ENCODE assay signal across 8 mouse cellular contexts in the genomic region with DNA sequence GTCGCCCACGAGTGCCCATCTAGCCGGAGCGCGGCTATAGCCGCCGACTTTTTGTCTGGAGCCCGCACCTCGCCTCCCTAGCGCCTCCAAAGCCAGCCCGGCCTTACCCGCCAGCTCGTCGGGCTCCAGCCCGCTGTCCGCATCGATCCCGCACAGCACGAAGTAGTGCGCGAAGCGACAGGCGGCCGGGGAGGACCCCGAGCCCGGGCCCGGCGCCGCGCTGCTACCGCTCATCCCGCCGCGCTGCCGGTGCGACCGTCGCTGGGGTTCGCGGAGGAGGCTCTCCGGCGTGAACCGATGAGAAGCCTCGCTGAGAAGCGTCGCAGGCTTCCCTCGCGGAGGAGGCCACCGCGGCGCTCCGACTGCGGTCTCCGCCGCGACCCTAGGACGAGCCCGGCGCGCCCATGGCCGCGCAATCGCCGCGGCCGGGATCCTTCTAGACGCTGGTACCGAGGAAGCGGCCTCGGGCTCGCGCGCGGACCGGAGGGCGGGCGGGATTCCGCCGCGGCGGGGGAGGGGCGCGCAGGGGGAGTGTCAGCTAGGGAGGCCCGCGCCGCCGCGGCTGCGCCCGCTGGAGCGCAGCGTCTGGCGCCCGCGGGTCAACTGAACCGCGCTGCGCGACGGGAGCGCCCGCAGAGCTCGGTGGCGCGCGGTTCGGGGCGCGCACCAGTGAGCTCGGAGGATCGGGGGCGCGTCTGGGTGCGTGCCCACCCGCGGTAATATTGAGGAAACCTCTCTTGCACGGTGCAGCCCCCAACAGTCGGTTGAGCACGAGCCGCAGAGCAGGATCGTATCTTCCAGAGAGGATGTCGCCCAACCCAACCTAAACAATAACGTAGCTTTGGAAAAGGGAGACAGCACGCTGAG. TPM values are rescaled to one million over a fixed set of nuclear protein-coding genes. Genes with fewer than 3 reads are reported as not detected.
DNase-seq lines count a peak whose midpoint lies in the region; TF ChIP-seq lines count a peak whose summit lies in the region.

Dennd5b (minus strand) TSS at position 605 of the 867 bp plus-strand sequence.

- intact Hi-C loops in left cerebral cortex, postnatal 4 days (cut with DNase I) = loop anchor here (5.0 kb wide), 1 partner anchor 39 kb away; no protein-coding TSS in a partner anchor

- peak; percentile 75 for TF ChIP-seq POLR2A in small intestine, adult 2 months (IDR thresholded peaks at IDR 0.05; ENCODE audit: low read depth, low read length)

- DNase-seq in adrenal gland, adult 8-10 months = peak; percentile 67
- peak; percentile 63 for DNase-seq in embryo, embryonic 11.5 days (ENCODE audit: low read depth, low spot score)
- DNase-seq in heart, adult 11 months = peak; percentile 99
- peak; percentile 81 for DNase-seq in kidney, adult 11 months
- DNase-seq in left cerebral cortex, postnatal 4 days = peak; percentile 85
- peak; percentile 83 for DNase-seq in midbrain, embryonic 10.5 days (ENCODE audit: low spot score)
- no peak for DNase-seq in T-cell, adult 2 months (ENCODE audit: low spot score)

- H3K27ac ChIP-seq in midbrain, embryonic 10.5 days (replicated peaks) = peak within 1 kb of the TSS; percentile 97
- H3K27ac ChIP-seq in small intestine, adult 2 months (ENCODE audit: insufficient read depth, low read depth, low read length) = peak within 1 kb of the TSS; percentile 88

- peak within 1 kb of the TSS; percentile 91 for H3K4me3 ChIP-seq in midbrain, embryonic 10.5 days
- peak within 1 kb of the TSS; percentile 95 for H3K4me3 ChIP-seq in small intestine, adult 2 months (ENCODE audit: low read depth, low read length)

- H3K36me3 ChIP-seq in midbrain, embryonic 10.5 days = 0 out of 2 replicates have a peak, but pooled peaks cover 4% of the 10 kb centered on the region
- H3K36me3 ChIP-seq in small intestine, adult 2 months (ENCODE audit: control insufficient read depth, insufficient read depth, low read length) = no peaks in the 10 kb centered on the region

- peaks cover 18% of the 10 kb centered on the region for H3K4me1 ChIP-seq in midbrain, embryonic 10.5 days
- peaks cover 3% of the 10 kb centered on the region; the same call in 1 of the 2 replicates for H3K4me1 ChIP-seq in small intestine, adult 2 months (ENCODE audit: control insufficient read depth, insufficient read depth, insufficient read length, low read length)

- H3K27me3 ChIP-seq in midbrain, embryonic 10.5 days (ENCODE audit: low read depth, poor library complexity, severe bottlenecking) = 0 out of 2 replicates have a peak, but pooled peaks cover 4% of the 10 kb centered on the region
- H3K27me3 ChIP-seq in small intestine, adult 2 months (ENCODE audit: control insufficient read depth, insufficient read depth, low read length) = no peaks in the 10 kb centered on the region

- no peaks in the 10 kb centered on the region for H3K9me3 ChIP-seq in midbrain, embryonic 10.5 days (replicated peaks)

- TF ChIP-seq CTCF in small intestine, adult 2 months (IDR thresholded peaks at IDR 0.05; ENCODE audit: extremely low read depth, insufficient read length, insufficient replicate concordance, low read depth, low read length) = no peak

- under 1% methylated on average over 124 of the region's 124 CpGs for WGBS in midbrain, embryonic 10.5 days
- whole genome bisulfite sequencing in small intestine, adult 2 months = under 1% methylated on average over 123 of the region's 124 CpGs

RNA-seq across cellular contexts. Expression of gene Dennd5b, which starts in this region (rescaled TPM):
- total RNA-seq in adrenal gland, adult 8-10 months (2022) = 10 to 100 TPM; 16.5 to 25.7 (median 20.6) TPM
- total RNA-seq in left cerebral cortex, postnatal 4 days (2021) = 10 to 100 TPM; 43.8 to 46.8 TPM
- polyA plus RNA-seq in midbrain, embryonic 10.5 days (2016; fragmentation: Nextera tagmentation; extraction: Ambion mirVana) = 11.9 and 14.3 TPM in 2 replicates
- polyA plus RNA-seq in small intestine, adult 2 months (2012; rRNA removed) = 13.5 and 36.1 TPM in 2 replicates
